Mouse (Mus musculus) heart, embryonic 13.5 days (tissue): Measurements from ENCODE around the gene Adam1a. TPM values are rescaled to one million over a fixed set of nuclear protein-coding genes. Genes with fewer than 3 reads are reported as not detected.

Experiments used
- ATAC-seq: fragments of 200-750 bp; cut with Nextera tagmentation; 2 replicates; pipeline ENCODE4 v1.8.0; 2017; ENCODE audit warnings: moderate TSS enrichment; ENCODE audit not compliant: insufficient number of reproducible peaks, low FRiP score, low TSS enrichment; ENCODE audit errors: extremely low read depth
- H3K27ac ChIP-seq: fragments of 300-500 bp; sonication (generic); replicated peaks from 2 replicates; pipeline ENCODE4 v1.5.1; 2015; ENCODE audit warnings: moderate library complexity, mild to moderate bottlenecking, inconsistent platforms
- H3K27me3 ChIP-seq: fragments of 300-500 bp; sonication (generic); replicated peaks from 2 replicates; pipeline ENCODE4 v1.6.1; 2015; ENCODE audit warnings: mild to moderate bottlenecking, inconsistent platforms
- H3K36me3 ChIP-seq: fragments of 300-500 bp; sonication (generic); 2 replicates; pipeline ENCODE4 v1.6.1; 2015; ENCODE audit warnings: mild to moderate bottlenecking, inconsistent platforms
- H3K4me1 ChIP-seq: fragments of 300-500 bp; sonication (generic); 2 replicates; pipeline ENCODE4 v1.6.1; 2015; ENCODE audit warnings: inconsistent platforms
- H3K4me2 ChIP-seq: fragments of 300-500 bp; sonication (generic); 2 replicates; pipeline ENCODE4 v1.6.1; 2015; ENCODE audit warnings: inconsistent platforms, mild to moderate bottlenecking, moderate library complexity
- H3K4me3 ChIP-seq: fragments of 300-500 bp; sonication (generic); 2 replicates; pipeline ENCODE4 v1.5.1; 2015; ENCODE audit warnings: moderate library complexity, mild to moderate bottlenecking, inconsistent platforms
- H3K9ac ChIP-seq: fragments of 300-500 bp; sonication (generic); 2 replicates; pipeline ENCODE4 v1.6.1; 2015; ENCODE audit warnings: inconsistent platforms, mild to moderate bottlenecking, moderate library complexity
- H3K9me3 ChIP-seq: fragments of 300-500 bp; sonication (generic); 2 replicates; pipeline ENCODE4 v1.6.1; 2016; ENCODE audit warnings: inconsistent platforms
- WGBS: fragments of 180-500 bp; shearing (Covaris S2); methylation state at CpG from one replicate; pipeline ENCODE4 v1.1.7; 2015; ENCODE audit warnings: mixed read lengths; 5-methylcytosine and 5-hydroxymethylcytosine counted together
- polyA plus RNA-seq: library from polyadenylated mRNA; unstranded; fragments of >200 nt; fragmentation: Nextera tagmentation; extraction: Ambion mirVana; gene quantifications from 2 replicates; pipeline ENCODE4 v1.2.1, GENCODE M21; 2015

The Adam1a gene
- polyA plus RNA-seq, result 1.2 and 1.3 TPM in 2 replicates

DNA sequence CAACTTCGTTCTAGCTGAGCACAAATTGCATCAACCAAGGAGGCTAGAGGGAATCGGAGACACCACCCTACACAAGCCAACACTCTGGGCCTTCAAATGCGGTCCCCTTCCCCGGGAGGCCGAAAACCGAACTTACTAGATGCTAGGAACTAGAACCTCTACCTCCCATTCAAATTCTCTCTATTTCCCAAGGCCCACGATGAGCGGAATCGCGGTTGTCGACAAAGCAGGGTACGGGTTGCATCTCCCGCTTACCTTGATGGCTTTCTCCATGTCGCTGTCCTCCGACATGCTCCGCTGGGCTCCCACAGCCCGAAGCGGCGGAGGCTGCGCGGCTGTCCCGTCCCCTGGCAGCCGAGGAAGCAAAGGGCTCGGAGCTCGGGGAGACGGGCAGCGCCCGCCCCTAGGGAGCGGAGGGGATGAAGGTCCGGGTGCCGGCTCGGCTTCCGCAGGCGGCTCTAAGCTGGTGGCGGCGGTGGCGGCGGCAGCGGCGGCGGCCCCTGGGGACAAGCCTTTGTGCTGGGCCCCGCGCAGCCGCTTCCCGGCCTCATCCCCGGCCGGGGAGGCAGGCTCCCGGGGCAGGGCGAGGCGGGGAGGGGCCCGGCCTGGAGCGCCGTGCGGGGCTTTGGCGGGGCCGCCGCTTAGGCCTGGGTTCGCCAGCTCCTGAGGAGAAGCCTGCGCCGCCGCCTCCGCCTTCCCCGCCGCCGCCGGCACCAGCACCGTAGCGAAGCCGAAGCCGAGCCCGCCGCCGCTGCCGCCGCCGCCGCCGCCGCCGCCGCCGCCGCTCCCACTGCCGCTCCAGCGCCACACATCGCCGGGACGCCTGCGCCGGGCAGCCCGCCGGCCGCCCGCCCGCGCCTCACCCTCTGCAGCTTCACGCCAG lies at the start of gene Adam1a, which contains the start of gene Gm42878:
Adam1a (minus strand) TSS at position 573 of the 883 bp plus-strand sequence.
Gm42878 (minus strand) TSS at position 573 of the 883 bp plus-strand sequence.
- WGBS, result under 1% methylated on average over 76 of the region's 97 CpGs
- H3K27ac ChIP-seq, result peak within 1 kb of the TSS; percentile 90
- H3K9ac ChIP-seq, result peak within 1 kb of the TSS; percentile 98
- H3K9me3 ChIP-seq, result no peaks in the 10 kb centered on the region
- H3K4me1 ChIP-seq, result peaks cover 32% of the 10 kb centered on the region
- no peaks in the 10 kb centered on the region for H3K27me3 ChIP-seq
- H3K4me2 ChIP-seq, result peak within 1 kb of the TSS; percentile 97
- no peaks in the 10 kb centered on the region for H3K36me3 ChIP-seq
- peak within 1 kb of the TSS; percentile 100 for H3K4me3 ChIP-seq
- peak; percentile 50 for ATAC-seq

GRCm38 (mm10) chr5:121594714-121595313 lies 49.5 kb upstream of the Adam1a start:
- Histone ChIP-seq H3K4me1 (peaks cover 42% of the 10 kb centered on the region), H3K4me2 (peak overlapping the region; percentile 98; the same call in 1 of the 2 replicates), H3K27ac (no peak overlapping the region), H3K9me3 (no peaks in the 10 kb centered on the region), H3K4me3 (no peak overlapping the region), H3K9ac (no peak overlapping the region), H3K36me3 (no peaks in the 10 kb centered on the region), H3K27me3 (peaks cover 13% of the 10 kb centered on the region; the same call in 1 of the 2 replicates)
- ATAC-seq, result no peak
- whole genome bisulfite sequencing, result 74% methylated on average over 6 of the region's 6 CpGs

DNA sequence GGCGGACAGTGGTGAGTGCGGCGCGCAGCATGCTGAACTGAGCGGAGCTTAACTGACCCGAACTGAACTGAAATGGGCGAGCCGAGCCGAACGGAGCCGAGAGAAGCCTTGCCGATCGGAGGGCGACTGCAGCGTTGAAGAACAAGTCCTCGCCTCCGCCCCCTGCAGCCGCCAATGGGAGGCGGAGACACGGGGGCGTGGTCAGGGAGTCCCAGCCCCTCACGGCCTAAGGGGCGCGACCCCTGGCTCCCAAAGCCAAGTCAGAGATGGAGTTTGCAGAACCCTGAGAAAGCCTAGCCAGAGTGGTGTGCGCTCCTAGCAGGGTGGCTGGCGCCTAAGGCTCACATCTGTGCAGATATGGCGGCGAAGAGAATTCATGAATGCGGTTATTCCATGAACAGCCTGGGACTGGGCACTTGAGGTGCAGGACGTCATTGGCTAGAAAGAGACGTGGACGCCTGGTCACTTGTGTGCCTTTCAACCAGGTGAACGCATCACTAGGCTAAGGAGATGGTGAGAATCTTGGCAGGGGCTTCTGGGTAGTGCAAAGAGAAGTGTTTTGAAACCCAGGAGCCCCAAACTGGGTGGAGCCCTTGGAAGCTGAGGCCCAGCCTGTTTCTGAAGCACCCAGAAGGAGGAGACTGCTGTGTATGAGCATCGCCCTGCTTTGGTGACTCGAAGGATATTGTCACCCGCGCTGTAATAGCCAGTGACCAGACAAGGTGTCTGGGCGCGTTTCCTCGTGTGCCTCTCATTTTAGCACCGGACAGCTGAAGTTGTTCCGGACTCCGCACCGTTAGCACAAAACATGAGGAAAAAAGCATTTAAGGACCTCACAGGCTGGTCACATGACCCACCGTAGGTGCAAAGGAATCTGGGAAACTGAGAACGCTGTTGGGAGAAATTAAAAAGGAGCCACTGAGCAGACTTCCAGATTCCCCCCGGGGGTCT lies 48.4 kb upstream of the Adam1a start, which contains the start of gene Aldh2:
Aldh2 (minus strand) TSS at position 374 of the 951 bp plus-strand sequence.
- Histone ChIP-seq H3K4me2 (peak within 1 kb of the TSS; percentile 98), H3K9me3 (no peaks in the 10 kb centered on the region), H3K4me1 (peaks cover 42% of the 10 kb centered on the region), H3K9ac (peak within 1 kb of the TSS; percentile 89), H3K4me3 (peak within 1 kb of the TSS; percentile 68), H3K36me3 (no peaks in the 10 kb centered on the region), H3K27me3 (peaks cover 8% of the 10 kb centered on the region; the same call in 1 of the 2 replicates), H3K27ac (peak within 1 kb of the TSS; percentile 67)
- WGBS, result 3% methylated on average over 47 of the region's 47 CpGs
- ATAC-seq, result peak; percentile 63

DNA sequence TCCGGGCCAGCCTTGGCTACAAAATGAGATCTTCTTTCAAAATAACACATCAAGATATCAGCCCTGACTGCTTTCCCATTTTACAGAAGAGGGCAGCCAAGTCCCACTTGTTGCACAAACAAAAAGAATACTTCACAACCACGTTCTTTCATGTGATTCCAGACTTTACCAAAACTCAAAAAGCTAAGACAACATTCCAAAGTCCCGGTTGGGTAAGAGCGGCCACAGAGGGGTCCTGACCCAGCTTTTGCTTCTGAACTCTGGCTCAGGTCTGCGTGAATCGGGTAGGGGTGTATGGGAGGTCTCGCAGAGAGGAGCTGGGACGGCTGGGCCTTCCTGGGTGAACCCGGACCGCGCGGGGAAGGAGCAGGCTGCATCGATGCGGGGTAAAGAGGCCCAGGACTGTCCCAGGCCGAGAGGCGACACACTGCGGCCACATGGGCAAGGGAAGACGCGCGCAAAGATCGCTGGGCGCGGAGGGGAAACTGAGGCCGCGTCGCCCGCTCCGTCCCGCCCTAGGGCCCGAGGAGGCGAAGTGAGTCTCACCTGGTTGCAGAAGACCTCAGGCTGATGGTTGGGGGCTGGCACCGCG lies 47.6 kb upstream of the Adam1a start:
- Histone ChIP-seq H3K4me1 (peaks cover 42% of the 10 kb centered on the region), H3K27me3 (0 out of 2 replicates have a peak, but pooled peaks cover 2% of the 10 kb centered on the region), H3K4me3 (peak overlapping the region; percentile 68), H3K27ac (no peak overlapping the region; the same call in 1 of the 2 replicates), H3K36me3 (no peaks in the 10 kb centered on the region), H3K9ac (peak overlapping the region; percentile 89), H3K9me3 (no peaks in the 10 kb centered on the region), H3K4me2 (peak overlapping the region; percentile 98)
- ATAC-seq, result no peak
- 5% methylated on average over 33 of the region's 33 CpGs for WGBS

DNA sequence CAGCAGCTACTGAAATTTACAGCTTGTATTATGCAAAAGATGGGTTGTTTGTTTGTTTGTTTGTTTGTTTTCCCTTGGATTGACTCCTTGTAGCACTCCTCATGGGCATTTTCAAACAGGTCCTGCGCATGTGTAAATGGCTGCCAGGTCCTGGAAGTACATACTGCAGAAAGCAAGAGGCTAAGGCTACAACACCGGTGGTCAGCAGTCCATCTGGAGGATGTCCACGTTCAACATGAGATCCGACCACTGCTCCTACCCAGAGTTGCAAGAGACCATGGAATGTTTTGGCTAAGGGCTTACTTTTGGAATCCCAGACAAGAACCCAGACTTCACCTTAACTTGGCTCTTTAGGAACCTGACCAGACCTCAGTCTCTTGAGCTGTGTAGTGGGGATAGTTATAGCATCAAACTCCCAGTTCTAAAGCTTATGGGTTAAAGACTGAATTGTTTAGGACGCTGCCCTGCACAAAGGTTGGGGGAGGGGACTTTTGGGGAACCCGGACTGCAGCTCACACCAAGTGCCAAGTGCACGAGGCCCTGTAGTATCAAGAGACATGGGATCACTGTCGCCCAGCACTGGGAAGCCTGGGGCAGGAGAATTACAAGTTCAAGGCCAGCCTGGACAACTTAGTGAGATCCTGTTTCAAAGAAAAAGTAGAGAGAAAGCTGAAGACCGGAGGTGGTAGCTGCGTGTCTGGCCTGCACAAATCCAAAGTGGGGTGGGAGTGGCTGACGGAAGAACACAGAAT lies 47.0 kb upstream of the Adam1a start:
- no peak overlapping the region for H3K27ac ChIP-seq
- ATAC-seq, result no peak
- H3K4me3 ChIP-seq, result peak overlapping the region; percentile 68
- H3K9me3 ChIP-seq, result no peaks in the 10 kb centered on the region
- H3K27me3 ChIP-seq, result 0 out of 2 replicates have a peak, but pooled peaks cover 2% of the 10 kb centered on the region
- peaks cover 44% of the 10 kb centered on the region for H3K4me1 ChIP-seq
- WGBS, result 66% methylated on average over 11 of the region's 11 CpGs
- H3K36me3 ChIP-seq, result no peaks in the 10 kb centered on the region
- H3K4me2 ChIP-seq, result peak overlapping the region; percentile 98
- H3K9ac ChIP-seq, result no peak overlapping the region; the same call in 1 of the 2 replicates

- no peak overlapping the region for H3K27ac ChIP-seq
- H3K27me3 ChIP-seq, result 0 out of 2 replicates have a peak, but pooled peaks cover 2% of the 10 kb centered on the region
- H3K9ac ChIP-seq, result peak overlapping the region; percentile 40; the same call in 1 of the 2 replicates
- no peaks in the 10 kb centered on the region for H3K36me3 ChIP-seq
- peak overlapping the region; percentile 98 for H3K4me2 ChIP-seq
- no peak overlapping the region for H3K4me3 ChIP-seq
- H3K4me1 ChIP-seq, result peaks cover 50% of the 10 kb centered on the region
- 46% methylated on average over 11 of the region's 11 CpGs for WGBS
- H3K9me3 ChIP-seq, result no peaks in the 10 kb centered on the region
- no peak for ATAC-seq
Measured at GRCm38 (mm10) chr5:121591417-121592063, 46.3 kb upstream of the Adam1a start.

DNA sequence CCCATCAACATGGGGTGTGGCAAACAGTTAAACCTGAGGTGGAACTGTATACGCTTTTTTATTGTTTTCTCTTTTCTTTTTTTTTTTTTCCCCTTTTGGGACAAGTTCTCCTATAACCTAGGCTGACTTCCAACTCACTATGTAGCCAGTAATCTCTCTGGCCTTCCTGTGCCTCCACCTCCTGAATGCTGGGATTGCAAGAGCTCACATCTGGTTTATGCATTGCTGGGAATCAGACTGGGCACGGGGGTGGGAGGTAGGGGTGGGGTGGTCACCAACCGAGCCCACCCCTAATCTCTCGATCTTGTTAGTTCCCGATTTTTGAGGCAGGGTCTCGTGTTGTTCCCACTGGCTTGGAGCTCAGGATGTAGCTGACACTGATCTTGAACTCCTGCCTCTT lies 44.6 kb upstream of the Adam1a start:
- Histone ChIP-seq H3K9ac (no peak overlapping the region), H3K27ac (no peak overlapping the region), H3K27me3 (0 out of 2 replicates have a peak, but pooled peaks cover 2% of the 10 kb centered on the region), H3K9me3 (no peaks in the 10 kb centered on the region), H3K4me1 (peaks cover 44% of the 10 kb centered on the region), H3K36me3 (no peaks in the 10 kb centered on the region), H3K4me3 (no peak overlapping the region), H3K4me2 (no peak overlapping the region)
- 75% methylated on average over 6 of the region's 6 CpGs for WGBS
- ATAC-seq, result no peak

- H3K4me3 ChIP-seq, result no peak overlapping the region
- no peak overlapping the region for H3K9ac ChIP-seq
- H3K27ac ChIP-seq, result no peak overlapping the region
- H3K36me3 ChIP-seq, result no peaks in the 10 kb centered on the region
- no peak for ATAC-seq
- no peaks in the 10 kb centered on the region for H3K9me3 ChIP-seq
- WGBS, result 57% methylated on average over 6 of the region's 6 CpGs
- no peak overlapping the region for H3K4me2 ChIP-seq
- peaks cover 28% of the 10 kb centered on the region for H3K4me1 ChIP-seq
- no peaks in the 10 kb centered on the region for H3K27me3 ChIP-seq
Measured at GRCm38 (mm10) chr5:121586400-121587039, 41.2 kb upstream of the Adam1a start.

DNA sequence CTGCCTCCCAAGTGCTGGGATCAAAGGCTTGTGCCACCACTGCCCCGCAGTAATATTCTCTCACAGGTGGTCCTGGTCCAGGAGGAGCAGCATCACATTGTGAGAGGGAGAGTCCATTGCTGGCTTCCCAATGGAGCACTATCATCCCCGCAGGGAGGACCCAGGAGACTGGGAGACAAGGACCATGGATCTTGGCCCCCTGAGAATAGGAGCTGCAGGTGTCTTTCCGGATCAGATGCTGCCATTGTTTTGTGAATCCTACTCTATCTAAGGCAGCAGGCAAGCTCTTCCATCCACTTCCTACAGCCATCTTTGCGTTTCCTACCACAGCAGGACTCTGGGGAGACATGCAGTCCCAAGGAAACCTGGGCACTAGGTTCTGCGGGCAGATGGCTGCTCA lies 40.4 kb upstream of the Adam1a start:
- no peaks in the 10 kb centered on the region for H3K36me3 ChIP-seq
- H3K27me3 ChIP-seq, result no peaks in the 10 kb centered on the region
- H3K27ac ChIP-seq, result no peak overlapping the region
- WGBS, result 77% methylated on average over 5 of the region's 5 CpGs
- H3K9me3 ChIP-seq, result no peaks in the 10 kb centered on the region
- no peak overlapping the region for H3K4me2 ChIP-seq
- no peak for ATAC-seq
- H3K4me1 ChIP-seq, result peaks cover 22% of the 10 kb centered on the region
- no peak overlapping the region for H3K4me3 ChIP-seq
- H3K9ac ChIP-seq, result no peak overlapping the region
